Mouse (Mus musculus) lung, postnatal 0 days (tissue): ENCODE data around the gene Hscb. TPM values are rescaled to one million over a fixed set of nuclear protein-coding genes. Genes with fewer than 3 reads are reported as not detected.

Experiments
- ATAC-seq: fragments of 200-750 bp; cut with Nextera tagmentation; 2 replicates; pipeline ENCODE4 v1.8.0; 2017; ENCODE audit warnings: moderate library complexity
- DNase-seq: peaks from one replicate; pipeline ENCODE4 v3.0.0-alpha.2; 2016; ENCODE audit warnings: low spot score
- H3K27ac ChIP-seq: fragments of 300-500 bp; sonication (generic); 2 replicates; pipeline ENCODE4 v1.5.1; 2014; ENCODE audit warnings: antibody characterized with exemption, mild to moderate bottlenecking, low read length, mixed read lengths
- H3K27me3 ChIP-seq: fragments of 300-500 bp; sonication (generic); replicated peaks from 2 replicates; pipeline ENCODE4 v1.6.1; 2014; ENCODE audit warnings: low read length, mixed read lengths; ENCODE audit not compliant: insufficient read depth
- H3K36me3 ChIP-seq: fragments of 300-500 bp; sonication (generic); 2 replicates; pipeline ENCODE4 v1.6.1; 2014; ENCODE audit warnings: low read length, mixed read lengths; ENCODE audit not compliant: insufficient read depth
- H3K4me1 ChIP-seq: fragments of 300-500 bp; sonication (generic); 2 replicates; pipeline ENCODE4 v1.6.1; 2014; ENCODE audit warnings: antibody characterized with exemption, low read depth, low read length, mixed read lengths; ENCODE audit not compliant: insufficient read depth
- H3K4me2 ChIP-seq: fragments of 300-500 bp; sonication (generic); replicated peaks from 2 replicates; pipeline ENCODE4 v1.6.1; 2014; ENCODE audit warnings: low read depth, mild to moderate bottlenecking, low read length, moderate library complexity, mixed read lengths
- H3K4me3 ChIP-seq: fragments of 300-500 bp; sonication (generic); 2 replicates; pipeline ENCODE4 v1.5.1; 2014; ENCODE audit warnings: low read depth, low read length
- H3K9ac ChIP-seq: fragments of 300-500 bp; sonication (generic); replicated peaks from 2 replicates; pipeline ENCODE4 v1.6.1; 2014; ENCODE audit warnings: low read depth, mild to moderate bottlenecking
- H3K9me3 ChIP-seq: fragments of 300-500 bp; sonication (generic); 2 replicates; pipeline ENCODE4 v1.6.1; 2016; ENCODE audit warnings: low read length, mixed read lengths
- CTCF ChIP-seq: IDR thresholded peaks from 2 replicates; pipeline ENCODE4 v1.5.1; 2016; ENCODE audit warnings: antibody characterized with exemption, mild to moderate bottlenecking
- EP300 ChIP-seq: IDR thresholded peaks from 2 replicates; pipeline ENCODE4 v1.6.1; 2016; ENCODE audit warnings: antibody characterized with exemption, mild to moderate bottlenecking, control low read depth
- WGBS: fragments of 180-500 bp; shearing (Covaris S2); extraction: QIAGEN DNeasy Blood & Tissue Kit; methylation state at CpG from one replicate; pipeline ENCODE4 v1.1.7; 2014; 5-methylcytosine and 5-hydroxymethylcytosine counted together
- polyA plus RNA-seq: library from polyadenylated mRNA; unstranded; fragments of >200 nt; fragmentation: Nextera tagmentation; extraction: Ambion mirVana; gene quantifications from 2 replicates; pipeline ENCODE4 v1.2.1, GENCODE M21; 2015

The Hscb gene
- polyA plus RNA-seq, 1 experiment from 2014 or later: 32.0 TPM

GRCm38 (mm10) chr5:110804012-110804743 lies 35.4 kb downstream of the Hscb start:
- Histone ChIP-seq H3K27ac (no peak overlapping the region), H3K9ac (no peak overlapping the region), H3K36me3 (peaks cover 9% of the 10 kb centered on the region; the same call in 1 of the 2 replicates), H3K9me3 (no peaks in the 10 kb centered on the region), H3K4me1 (peaks cover 7% of the 10 kb centered on the region; the same call in 1 of the 2 replicates), H3K4me2 (no peak overlapping the region), H3K4me3 (no peak overlapping the region), H3K27me3 (no peaks in the 10 kb centered on the region)
- no peak for DNase-seq
- no peak for TF ChIP-seq CTCF
- TF ChIP-seq EP300: no peak
- WGBS: 79% methylated on average over 7 of the region's 7 CpGs
- no peak for ATAC-seq

DNA sequence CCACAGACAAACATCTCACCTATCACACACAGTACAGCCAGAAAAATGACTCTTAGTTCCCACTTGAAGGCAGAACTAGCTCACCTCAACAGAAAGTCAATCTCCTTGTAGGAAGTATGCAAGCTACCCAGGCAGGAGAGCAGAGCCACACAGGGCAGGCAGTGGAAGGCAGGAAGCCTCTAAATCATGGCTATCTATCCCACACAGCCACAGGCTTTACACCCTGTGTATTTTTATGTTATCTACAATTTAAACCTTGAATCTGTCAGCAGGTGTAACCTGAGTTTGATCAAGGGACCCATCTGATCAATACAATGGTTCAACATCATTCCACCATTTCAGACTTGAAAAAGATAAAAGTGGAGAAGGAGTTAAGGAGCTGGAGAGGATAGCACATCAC lies 36.8 kb downstream of the Hscb start:
- peaks cover 9% of the 10 kb centered on the region; the same call in 1 of the 2 replicates for H3K36me3 ChIP-seq
- ATAC-seq: no peak

DNA sequence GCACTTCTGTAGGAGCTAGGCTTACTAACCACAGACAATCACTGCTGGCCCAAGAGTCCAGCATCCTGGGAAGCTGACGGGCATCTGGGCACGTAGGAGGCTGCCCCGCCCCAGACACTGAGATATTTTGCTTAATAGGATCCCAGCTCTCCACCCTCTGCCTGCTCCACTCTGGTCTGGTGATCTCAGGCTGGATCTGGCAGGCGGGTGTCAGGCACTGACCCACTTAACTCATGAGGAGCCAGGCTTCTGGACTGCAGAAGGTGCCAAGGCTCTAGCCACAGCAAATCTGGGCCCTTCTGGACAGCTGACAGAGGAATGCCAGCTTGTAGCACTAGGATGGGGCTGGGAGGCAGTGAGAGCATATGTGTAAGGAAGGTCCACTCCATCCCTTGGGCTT lies 37.4 kb downstream of the Hscb start:
- H3K27ac ChIP-seq: no peak overlapping the region
- no peak overlapping the region for H3K4me3 ChIP-seq
- H3K4me1 ChIP-seq: no peaks in the 10 kb centered on the region
- H3K9ac ChIP-seq: no peak overlapping the region
- H3K4me2 ChIP-seq: no peak overlapping the region
- no peak for TF ChIP-seq CTCF
- TF ChIP-seq EP300: no peak
- 78% methylated on average over 4 of the region's 4 CpGs for WGBS
- H3K9me3 ChIP-seq: no peaks in the 10 kb centered on the region
- H3K36me3 ChIP-seq: peaks cover 9% of the 10 kb centered on the region
- DNase-seq: no peak
- H3K27me3 ChIP-seq: no peaks in the 10 kb centered on the region
- ATAC-seq: no peak

More for the DNA sequence above, 36.8 kb downstream of the Hscb start:
- no peak overlapping the region for H3K27ac ChIP-seq
- no peak overlapping the region for H3K9ac ChIP-seq
- TF ChIP-seq EP300 (no peak), CTCF (no peak)
- H3K4me2 ChIP-seq: no peak overlapping the region
- no peak for DNase-seq
- H3K9me3 ChIP-seq: no peaks in the 10 kb centered on the region
- H3K4me3 ChIP-seq: no peak overlapping the region
- H3K27me3 ChIP-seq: no peaks in the 10 kb centered on the region
- H3K4me1 ChIP-seq: peaks cover 4% of the 10 kb centered on the region; the same call in 1 of the 2 replicates

- Histone ChIP-seq H3K9me3 (no peaks in the 10 kb centered on the region), H3K4me3 (no peak overlapping the region), H3K4me2 (no peak overlapping the region), H3K4me1 (no peaks in the 10 kb centered on the region), H3K9ac (no peak overlapping the region), H3K27me3 (no peaks in the 10 kb centered on the region), H3K27ac (no peak overlapping the region), H3K36me3 (peaks cover 10% of the 10 kb centered on the region)
- 82% methylated on average over 3 of the region's 3 CpGs for WGBS
- TF ChIP-seq EP300 (no peak), CTCF (no peak)
- ATAC-seq (no peak), DNase-seq (no peak)
These were observed 38.4 kb downstream of the Hscb start for GRCm38 (mm10) chr5:110801036-110801624.

DNA sequence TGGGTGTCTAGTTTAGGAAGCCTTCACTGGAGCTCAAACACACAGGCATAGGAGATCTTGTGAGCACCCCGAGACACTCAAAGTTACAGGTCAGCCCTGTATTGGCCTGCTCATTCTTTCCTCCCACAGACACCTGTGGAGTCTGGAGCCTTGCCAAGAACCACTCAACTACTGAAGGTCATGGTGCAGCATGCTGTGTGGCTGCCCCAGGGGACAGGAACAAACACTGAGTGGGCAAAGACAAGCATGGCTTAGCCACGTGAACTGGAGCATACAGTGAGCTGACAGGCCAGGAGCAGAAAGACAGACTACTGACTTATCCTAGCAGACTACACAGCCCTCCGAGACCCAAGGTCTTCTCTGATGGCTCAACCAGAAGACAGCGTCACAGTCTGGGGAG lies 41.9 kb downstream of the Hscb start:
- Histone ChIP-seq H3K9me3 (no peaks in the 10 kb centered on the region), H3K27ac (no peak overlapping the region), H3K9ac (no peak overlapping the region), H3K4me1 (no peaks in the 10 kb centered on the region), H3K4me3 (no peak overlapping the region), H3K27me3 (no peaks in the 10 kb centered on the region), H3K36me3 (peaks cover 35% of the 10 kb centered on the region), H3K4me2 (no peak overlapping the region)
- ATAC-seq: peak; percentile 53
- 49% methylated on average over 4 of the region's 4 CpGs for WGBS
- TF ChIP-seq EP300 (no peak), CTCF (no peak)
- peak; percentile 57 for DNase-seq

DNA sequence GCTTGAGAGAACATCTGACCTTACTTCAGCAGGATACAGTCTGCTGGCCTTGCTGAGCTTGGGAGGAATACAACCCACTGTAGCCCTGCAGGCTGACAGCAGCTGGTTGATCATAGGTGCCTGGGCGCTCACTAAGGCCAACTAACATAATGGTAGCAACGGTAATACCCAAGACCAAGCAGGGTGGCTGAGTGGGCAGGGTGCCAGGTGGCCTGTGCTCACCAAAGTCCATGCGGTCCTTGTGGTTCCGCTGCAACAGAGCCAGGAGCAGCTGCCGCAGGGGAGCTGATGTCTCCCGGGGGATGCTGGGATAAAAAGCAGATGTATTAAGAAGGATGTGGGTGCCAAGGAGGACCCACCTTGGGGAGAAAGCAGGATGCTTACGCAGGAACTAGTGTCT lies 45.2 kb downstream of the Hscb start:
- Histone ChIP-seq H3K4me1 (no peaks in the 10 kb centered on the region), H3K9me3 (no peaks in the 10 kb centered on the region), H3K36me3 (peaks cover 54% of the 10 kb centered on the region), H3K27ac (no peak overlapping the region), H3K27me3 (no peaks in the 10 kb centered on the region), H3K4me3 (no peak overlapping the region), H3K9ac (no peak overlapping the region), H3K4me2 (no peak overlapping the region)
- ATAC-seq: no peak
- 91% methylated on average over 7 of the region's 7 CpGs for WGBS
- no peak for TF ChIP-seq CTCF
- no peak for TF ChIP-seq EP300
- no peak for DNase-seq
